Mouse (Mus musculus): Measurements from ENCODE around the gene Atad3a. TPM values are rescaled to one million over a fixed set of nuclear protein-coding genes. Genes with fewer than 3 reads are reported as not detected.
"Not testable (repeated sequence)": the region's sequence is repeated elsewhere in the genome, so short reads cannot be mapped to it uniquely, and the experiment has no call there.

Atad3a gene
- polyA plus RNA-seq, 1 experiment from 2014 or later = 102 TPM

DNA sequence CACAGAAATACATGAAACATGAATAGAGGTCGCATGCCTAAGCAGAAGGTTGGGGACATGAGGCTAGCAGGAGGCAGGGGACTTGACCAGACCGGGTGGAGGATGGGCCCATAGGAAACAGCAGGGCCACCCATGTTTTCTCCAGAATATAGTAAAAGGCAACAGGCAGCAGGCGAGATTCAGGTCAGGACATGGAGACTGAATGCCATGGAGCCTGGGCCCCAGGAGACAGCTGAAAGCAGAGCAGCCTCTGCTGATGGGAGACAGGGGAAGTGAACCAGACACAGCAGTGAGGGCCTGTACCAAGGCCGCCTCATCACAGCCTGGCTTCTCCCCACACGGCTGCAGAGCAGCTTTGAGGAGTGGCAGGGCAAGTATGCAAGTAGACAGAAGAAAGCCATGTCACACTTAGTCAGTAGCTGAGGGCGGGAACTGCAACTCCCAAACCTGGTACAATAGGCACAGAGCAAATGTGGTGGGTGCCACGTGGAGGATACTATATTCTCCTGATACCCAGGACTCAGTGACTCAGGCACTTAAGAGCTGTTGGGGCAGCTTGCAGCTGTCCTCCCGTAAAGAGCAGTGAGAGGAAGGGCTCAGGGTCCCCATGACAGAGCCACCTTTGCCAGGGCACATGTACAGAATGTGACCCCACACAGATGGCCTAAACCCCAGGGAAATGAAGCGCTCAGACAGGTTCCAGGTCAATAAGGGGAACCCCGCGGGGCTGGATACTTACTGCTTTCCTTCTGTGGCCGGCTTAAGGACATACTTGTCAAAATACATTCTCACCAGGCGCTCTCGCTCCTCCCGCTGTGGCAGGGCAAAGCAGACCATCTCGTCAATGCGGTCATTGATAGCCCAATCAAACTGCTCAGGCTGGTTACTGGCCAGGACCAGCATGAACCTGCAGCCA lies 14.1 kb downstream of the Atad3a start:
- no peak overlapping the region for H3K4me3 ChIP-seq (ENCODE audit: low read depth, low read length)
- TF ChIP-seq CTCF (IDR thresholded peaks at IDR 0.05; ENCODE audit: low read depth) = no peak
- no peaks in the 10 kb centered on the region for H3K4me1 ChIP-seq (ENCODE audit: insufficient read depth)
- H3K9me3 ChIP-seq (ENCODE audit: low read depth, low read length) = no peaks in the 10 kb centered on the region
- H3K9ac ChIP-seq = no peak overlapping the region
- no peak overlapping the region for H3K4me2 ChIP-seq
- DNase-seq = no peak
- 85% methylated on average over 17 of the region's 17 CpGs for WGBS
- H3K27ac ChIP-seq (ENCODE audit: low read depth) = no peak overlapping the region
- peaks cover 96% of the 10 kb centered on the region for H3K36me3 ChIP-seq (ENCODE audit: insufficient read depth)
- H3K27me3 ChIP-seq (ENCODE audit: insufficient read depth, low read length) = no peaks in the 10 kb centered on the region
- ATAC-seq (ENCODE audit: insufficient read depth) = no peak

DNA sequence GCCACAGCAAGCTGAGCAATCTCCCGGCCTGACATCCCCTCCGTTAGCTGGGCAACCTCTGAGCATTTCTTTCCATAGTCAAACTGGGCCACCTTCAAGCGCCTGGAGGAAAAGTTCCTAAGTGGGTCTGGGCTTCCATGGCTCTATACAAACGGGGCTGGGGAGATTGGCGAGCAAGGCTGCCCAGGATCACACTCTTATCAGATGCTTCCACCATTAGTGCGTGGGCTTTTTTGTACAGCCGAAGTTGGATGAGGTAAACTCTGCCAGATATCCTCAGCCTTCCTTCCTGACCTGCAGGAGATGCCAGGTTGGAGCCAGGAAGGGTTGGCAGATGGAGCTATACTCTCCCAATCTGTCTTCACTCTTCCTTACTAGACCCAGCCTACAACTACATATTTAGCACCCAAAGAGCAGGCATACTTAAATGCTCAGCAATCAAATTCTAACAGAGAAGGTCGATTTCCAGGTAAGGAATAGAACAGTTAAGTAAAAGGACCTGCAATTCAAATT lies 14.8 kb downstream of the Atad3a start:
- Histone ChIP-seq H3K9me3 (ENCODE audit: low read depth, low read length) (no peaks in the 10 kb centered on the region), H3K27me3 (ENCODE audit: insufficient read depth, low read length) (no peaks in the 10 kb centered on the region), H3K4me2 (no peak overlapping the region), H3K4me1 (ENCODE audit: insufficient read depth) (no peaks in the 10 kb centered on the region), H3K27ac (ENCODE audit: low read depth) (no peak overlapping the region), H3K36me3 (ENCODE audit: insufficient read depth) (peaks cover 96% of the 10 kb centered on the region), H3K9ac (no peak overlapping the region), H3K4me3 (ENCODE audit: low read depth, low read length) (no peak overlapping the region)
- 81% methylated on average over 8 of the region's 8 CpGs for WGBS
- DNase-seq (no peak), ATAC-seq (ENCODE audit: insufficient read depth) (no peak)
- TF ChIP-seq CTCF (IDR thresholded peaks at IDR 0.05; ENCODE audit: low read depth) = no peak

DNA sequence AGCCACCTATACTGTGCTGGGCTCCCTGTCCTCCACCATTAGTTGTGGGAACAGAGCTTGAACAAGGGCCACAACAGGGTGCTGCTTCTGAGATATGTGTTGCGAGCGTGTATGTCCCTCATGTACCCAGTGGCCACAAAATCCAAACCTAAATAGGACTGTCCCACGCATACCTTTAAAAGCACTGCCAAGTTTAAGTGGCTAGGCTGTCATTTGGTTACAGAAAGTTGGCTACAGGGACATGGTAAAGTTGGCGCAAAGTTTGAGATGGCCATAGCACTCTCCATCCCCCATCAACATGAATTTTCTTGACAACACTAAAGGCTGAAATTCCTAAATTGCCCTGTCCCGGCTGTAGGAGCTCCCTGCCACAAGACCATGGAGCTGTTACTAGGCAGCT lies 15.8 kb downstream of the Atad3a start:
- Histone ChIP-seq H3K27ac (ENCODE audit: low read depth) (no peak overlapping the region), H3K27me3 (ENCODE audit: insufficient read depth, low read length) (no peaks in the 10 kb centered on the region), H3K4me3 (ENCODE audit: low read depth, low read length) (no peak overlapping the region), H3K4me1 (ENCODE audit: insufficient read depth) (no peaks in the 10 kb centered on the region), H3K36me3 (ENCODE audit: insufficient read depth) (peaks cover 96% of the 10 kb centered on the region), H3K9me3 (ENCODE audit: low read depth, low read length) (no peaks in the 10 kb centered on the region), H3K9ac (no peak overlapping the region), H3K4me2 (no peak overlapping the region)
- 92% methylated on average over 5 of the region's 5 CpGs for WGBS
- no peak for DNase-seq
- TF ChIP-seq CTCF (IDR thresholded peaks at IDR 0.05; ENCODE audit: low read depth) = no peak
- no peak for ATAC-seq (ENCODE audit: insufficient read depth)

DNA sequence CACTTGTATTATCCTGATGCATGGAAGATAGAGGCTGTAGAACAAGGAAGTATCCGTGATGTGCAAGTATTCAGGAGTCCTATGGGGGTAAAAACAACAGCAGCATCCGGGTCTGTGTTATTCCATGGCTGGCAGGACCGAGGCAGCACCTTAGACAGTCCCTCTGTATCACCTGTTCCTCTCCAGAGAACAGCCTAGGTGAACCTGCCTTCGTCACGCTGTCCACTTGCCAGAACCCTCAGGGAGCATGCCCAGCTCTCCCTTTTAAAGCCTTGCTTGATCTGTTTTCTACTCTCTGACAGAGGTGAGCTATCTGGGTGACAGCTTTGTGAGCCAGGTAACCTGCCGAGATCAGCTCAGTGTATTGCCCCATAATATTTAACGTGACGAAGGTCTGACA lies 16.4 kb downstream of the Atad3a start:
- H3K27ac ChIP-seq (ENCODE audit: low read depth) = no peak overlapping the region
- no peak for ATAC-seq (ENCODE audit: insufficient read depth)
- 92% methylated on average over 8 of the region's 8 CpGs for WGBS
- TF ChIP-seq CTCF (IDR thresholded peaks at IDR 0.05; ENCODE audit: low read depth) = no peak
- H3K36me3 ChIP-seq (ENCODE audit: insufficient read depth) = peaks cover 96% of the 10 kb centered on the region
- H3K4me1 ChIP-seq (ENCODE audit: insufficient read depth) = no peaks in the 10 kb centered on the region
- no peak overlapping the region for H3K4me3 ChIP-seq (ENCODE audit: low read depth, low read length)
- no peak for DNase-seq
- H3K4me2 ChIP-seq = no peak overlapping the region
- no peak overlapping the region for H3K9ac ChIP-seq
- H3K9me3 ChIP-seq (ENCODE audit: low read depth, low read length) = no peaks in the 10 kb centered on the region
- H3K27me3 ChIP-seq (ENCODE audit: insufficient read depth, low read length) = no peaks in the 10 kb centered on the region

DNA sequence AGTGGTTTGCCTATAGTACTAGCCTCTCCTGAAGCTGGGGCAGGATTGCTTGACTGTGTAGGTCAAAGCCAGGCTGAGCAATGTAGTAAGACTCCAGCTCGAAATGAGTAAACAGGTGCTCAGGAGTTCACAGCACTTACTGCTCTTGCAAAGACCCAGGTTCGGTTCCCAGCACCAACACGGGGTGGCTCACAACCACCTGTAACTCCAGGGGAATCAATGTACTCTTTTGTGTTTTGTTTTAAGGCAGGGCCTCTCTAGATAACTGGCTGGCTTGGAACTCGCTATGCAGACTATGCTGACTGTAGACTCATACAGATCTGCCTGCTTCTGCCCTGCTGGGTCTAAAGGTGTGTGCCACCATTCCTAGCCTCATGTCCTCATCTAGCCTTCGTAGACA lies 18.2 kb downstream of the Atad3a start:
- ATAC-seq (ENCODE audit: insufficient read depth) (no peak), DNase-seq (no peak)
- no peak overlapping the region for H3K9ac ChIP-seq
- no peaks in the 10 kb centered on the region for H3K4me1 ChIP-seq (ENCODE audit: insufficient read depth)
- H3K4me2 ChIP-seq = no peak overlapping the region
- no peak overlapping the region for H3K4me3 ChIP-seq (ENCODE audit: low read depth, low read length)
- peaks cover 85% of the 10 kb centered on the region for H3K36me3 ChIP-seq (ENCODE audit: insufficient read depth)
- H3K27me3 ChIP-seq (ENCODE audit: insufficient read depth, low read length) = no peaks in the 10 kb centered on the region
- no peaks in the 10 kb centered on the region for H3K9me3 ChIP-seq (ENCODE audit: low read depth, low read length)
- WGBS = 87% methylated on average over 5 of the region's 5 CpGs
- H3K27ac ChIP-seq (ENCODE audit: low read depth) = no peak overlapping the region
- TF ChIP-seq CTCF (IDR thresholded peaks at IDR 0.05; ENCODE audit: low read depth) = no peak

DNA sequence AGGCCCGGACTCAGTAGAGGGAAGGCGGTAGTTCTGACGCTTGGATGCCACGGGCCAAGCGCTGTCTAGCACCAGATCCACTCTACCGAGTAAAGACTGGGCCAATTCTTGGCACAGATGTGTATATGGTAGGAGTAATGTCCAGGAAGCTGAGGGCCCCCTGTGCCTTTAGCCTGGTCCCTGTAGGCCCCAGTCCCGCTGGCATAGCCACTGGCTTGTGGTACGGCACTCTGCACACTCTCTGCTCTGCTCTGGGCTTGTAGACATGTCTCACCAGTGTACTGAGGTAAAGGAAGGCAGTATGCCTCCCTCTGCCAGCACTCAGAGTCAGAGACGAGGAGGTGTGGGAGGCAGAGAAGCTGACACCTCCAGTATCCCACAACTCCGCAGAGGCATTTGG lies 20.2 kb downstream of the Atad3a start:
- H3K4me3 ChIP-seq (ENCODE audit: low read depth, low read length); ATAC-seq (ENCODE audit: insufficient read depth); H3K4me2 ChIP-seq; H3K9me3 ChIP-seq (ENCODE audit: low read depth, low read length); H3K27me3 ChIP-seq (ENCODE audit: insufficient read depth, low read length); H3K27ac ChIP-seq (ENCODE audit: low read depth); H3K9ac ChIP-seq; H3K4me1 ChIP-seq (ENCODE audit: insufficient read depth); DNase-seq: not testable (repeated sequence)
- 85% methylated on average over 10 of the region's 10 CpGs for WGBS
- H3K36me3 ChIP-seq (ENCODE audit: insufficient read depth) = peaks cover 65% of the 10 kb centered on the region

DNA sequence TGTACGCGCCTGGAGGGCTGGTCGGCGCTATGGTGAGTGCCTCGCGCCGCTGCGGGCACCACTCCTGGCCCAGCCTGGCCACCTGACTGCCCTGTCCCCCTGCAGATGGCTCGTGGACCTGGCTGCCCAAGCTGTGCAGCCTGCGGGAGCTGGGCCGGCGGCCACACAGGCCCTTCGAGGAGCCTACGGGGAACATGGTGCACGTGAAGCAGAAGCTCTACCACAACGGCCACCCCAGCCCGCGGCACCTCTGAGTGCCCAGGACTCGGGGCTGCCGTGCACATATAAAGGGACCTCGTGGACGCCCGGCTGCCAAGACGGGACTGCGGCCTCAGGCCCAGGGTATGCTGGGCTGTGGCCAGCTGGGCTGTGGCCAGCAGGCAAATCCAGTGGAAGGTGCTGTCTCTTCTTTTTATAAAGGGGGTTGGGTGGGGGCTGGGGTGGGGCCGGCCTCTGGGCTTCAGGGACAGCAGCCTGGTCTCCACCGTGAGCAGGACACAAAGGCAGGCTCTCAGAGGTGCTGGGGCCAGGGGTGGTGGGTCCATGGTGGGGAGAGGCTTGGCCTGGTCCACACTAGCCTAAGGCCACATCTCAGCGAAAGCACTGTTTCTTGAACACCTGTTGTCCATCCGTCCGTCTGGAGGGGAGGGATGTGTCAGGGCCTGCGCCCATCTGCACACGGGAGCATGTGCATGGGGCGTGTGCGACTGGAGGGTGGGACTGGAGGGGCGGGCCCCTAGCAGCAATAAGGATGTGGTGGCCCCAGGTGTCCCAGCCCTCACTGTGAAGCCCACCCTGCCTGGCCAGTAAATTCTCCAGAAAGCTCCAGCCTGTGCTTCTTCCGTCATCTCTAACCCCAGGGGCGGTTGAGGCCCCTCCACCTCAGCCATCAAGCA lies 20.9 kb downstream of the Atad3a start:
- H3K27me3 ChIP-seq (ENCODE audit: insufficient read depth, low read length) = no peaks in the 10 kb centered on the region
- ATAC-seq (ENCODE audit: insufficient read depth) = no peak
- no peak overlapping the region for H3K9ac ChIP-seq
- no peak overlapping the region for H3K27ac ChIP-seq (ENCODE audit: low read depth)
- H3K9me3 ChIP-seq (ENCODE audit: low read depth, low read length) = no peaks in the 10 kb centered on the region
- no peaks in the 10 kb centered on the region for H3K4me1 ChIP-seq (ENCODE audit: insufficient read depth)
- no peak for DNase-seq
- H3K4me2 ChIP-seq = no peak overlapping the region
- TF ChIP-seq CTCF (IDR thresholded peaks at IDR 0.05; ENCODE audit: low read depth) = no peak
- H3K36me3 ChIP-seq (ENCODE audit: insufficient read depth) = peaks cover 58% of the 10 kb centered on the region
- WGBS = 76% methylated on average over 37 of the region's 37 CpGs
- H3K4me3 ChIP-seq (ENCODE audit: low read depth, low read length) = no peak overlapping the region

Measured in lung, embryonic 14.5 days (tissue).